Mouse (Mus musculus): ENCODE measurements around the gene Ptpn11.
A peak's percentile ranks its signal among the peaks of the same experiment; 100 is the strongest.
"Not testable (repeated sequence)": the region's sequence is repeated elsewhere in the genome, so short reads cannot be mapped to it uniquely, and the experiment has no call there.

Gene Ptpn11

GRCm38 (mm10) chr5:121215380-121216125, 24.4 kb upstream of the Ptpn11 start:
- DNase-seq (ENCODE audit: low spot score in 2 of 2) = peak in 1 of 2 experiments; percentile 43

- DNase-seq (ENCODE audit: low spot score in 2 of 2) = no peak
Observed at GRCm38 (mm10) chr5:121214707-121215106, 23.5 kb upstream of the Ptpn11 start.

GRCm38 (mm10) chr5:121212108-121212507, 20.9 kb upstream of the Ptpn11 start:
- no peak for DNase-seq (ENCODE audit: low spot score in 2 of 2)

- DNase-seq (ENCODE audit: low spot score in 2 of 2) = no peak
Observed at GRCm38 (mm10) chr5:121210601-121210924, 19.4 kb upstream of the Ptpn11 start.

- DNase-seq (ENCODE audit: low spot score in 2 of 2) = no peak
Observed at GRCm38 (mm10) chr5:121209755-121210600, 18.8 kb upstream of the Ptpn11 start.

GRCm38 (mm10) chr5:121206984-121207383, 15.8 kb upstream of the Ptpn11 start:
- no peak for DNase-seq (ENCODE audit: low spot score in 2 of 2)

- no peak for DNase-seq (ENCODE audit: low spot score in 2 of 2)
Observed at GRCm38 (mm10) chr5:121206540-121206939, 15.3 kb upstream of the Ptpn11 start.

GRCm38 (mm10) chr5:121205537-121206130, 14.4 kb upstream of the Ptpn11 start:
- DNase-seq (ENCODE audit: low spot score in 2 of 2) = not testable (repeated sequence)

GRCm38 (mm10) chr5:121204132-121205089, 13.2 kb upstream of the Ptpn11 start, which contains the start of gene Rpl6:
Rpl6 (plus strand) TSS chr5:121204481.
- DNase-seq (ENCODE audit: low spot score in 2 of 2) = peak; percentile 72 to 78

GRCm38 (mm10) chr5:121202467-121202866, 11.3 kb upstream of the Ptpn11 start:
- no peak for DNase-seq (ENCODE audit: low spot score in 2 of 2)

- DNase-seq (ENCODE audit: low spot score in 2 of 2) = peak; percentile 43 to 56
Observed at GRCm38 (mm10) chr5:121201739-121202138, 10.5 kb upstream of the Ptpn11 start.

- DNase-seq (ENCODE audit: low spot score in 2 of 2) = peak in 1 of 2 experiments; percentile 24
Observed at GRCm38 (mm10) chr5:121198376-121198775, 7.2 kb upstream of the Ptpn11 start.

GRCm38 (mm10) chr5:121197337-121197736, 6.1 kb upstream of the Ptpn11 start:
- no peak for DNase-seq (ENCODE audit: low spot score in 2 of 2)

- no peak for DNase-seq (ENCODE audit: low spot score in 2 of 2)
Observed at GRCm38 (mm10) chr5:121196764-121197163, 5.6 kb upstream of the Ptpn11 start.

GRCm38 (mm10) chr5:121194173-121194572, 3.0 kb upstream of the Ptpn11 start:
- DNase-seq (ENCODE audit: low spot score in 2 of 2) = no peak

- no peak for DNase-seq (ENCODE audit: low spot score in 2 of 2)
Observed at GRCm38 (mm10) chr5:121191584-121191906, 348 bp upstream of the Ptpn11 start.

GRCm38 (mm10) chr5:121190210-121190835, 874 bp downstream of the Ptpn11 start:
- no peak for DNase-seq (ENCODE audit: low spot score in 2 of 2)

- DNase-seq (ENCODE audit: low spot score in 2 of 2) = no peak
Observed at GRCm38 (mm10) chr5:121189182-121189581, 2.0 kb downstream of the Ptpn11 start.

GRCm38 (mm10) chr5:121188265-121188664, 2.9 kb downstream of the Ptpn11 start:
- no peak for DNase-seq (ENCODE audit: low spot score in 2 of 2)

GRCm38 (mm10) chr5:121187580-121188001, 3.6 kb downstream of the Ptpn11 start:
- no peak for DNase-seq (ENCODE audit: low spot score in 2 of 2)
